Mouse (Mus musculus) spleen, adult 2 months (tissue): Measurements from ENCODE around the gene Rcbtb1.
"Not testable (repeated sequence)": the region's sequence is repeated elsewhere in the genome, so short reads cannot be mapped to it uniquely, and the experiment has no call there.

Experiments
- CTCF ChIP-seq: fragments of 200-500 bp; IDR thresholded peaks from 2 replicates; pipeline ENCODE4 v1.5.1; 2011; ENCODE audit warnings: mild to moderate bottlenecking, inconsistent platforms; ENCODE audit not compliant: insufficient read depth, insufficient read length, insufficient replicate concordance; ENCODE audit errors: extremely low read depth
- POLR2A ChIP-seq: fragments of 200-500 bp; IDR thresholded peaks from 2 replicates; pipeline ENCODE4 v1.6.1; 2011; ENCODE audit warnings: low read depth, low read length, inconsistent platforms

DNA sequence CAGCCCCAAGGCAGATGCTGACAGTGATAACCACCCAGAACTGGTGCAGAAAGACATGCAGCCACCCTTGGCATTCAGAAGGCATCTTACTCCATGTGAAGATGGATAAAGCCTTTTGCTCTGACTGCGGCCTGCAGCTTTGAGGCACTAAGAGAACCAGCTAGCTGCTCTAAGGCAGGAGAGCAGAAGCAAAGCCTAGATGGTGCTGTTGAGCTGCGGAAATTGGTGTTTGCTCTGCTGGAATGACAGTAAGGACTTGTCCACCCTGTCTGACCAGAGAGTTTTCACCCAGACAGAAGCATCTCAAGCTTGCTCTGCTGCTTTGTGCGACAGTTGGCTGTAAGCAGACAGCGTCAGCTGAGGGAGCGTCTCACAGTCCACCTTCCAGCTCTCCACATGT, 49.3 kb downstream of the Rcbtb1 start:
- peak; percentile 9; the same call in 1 of the 2 replicates for TF ChIP-seq CTCF
- not testable (repeated sequence) for TF ChIP-seq POLR2A
